Mouse (Mus musculus) frontal cortex, postnatal 36 days (tissue): Measurements from ENCODE around the gene Man1b1.
A peak's percentile ranks its signal among the peaks of the same experiment; 100 is the strongest.

ENCODE experiments used
- DNase-seq, 2 experiments: peaks; one replicate each; pipeline ENCODE4 v3.0.0; 2022; ENCODE audit warnings: low spot score in 2 of 2

The Man1b1 gene

GRCm38 (mm10) chr2:25332286-25333160, at the start of gene Man1b1:
Gene Man1b1, plus strand, starts transcription at chr2:25332338.
- DNase-seq = peak; percentile 100

- DNase-seq = no peak
These were observed 46.6 kb upstream of the Man1b1 start for GRCm38 (mm10) chr2:25285551-25285950.

GRCm38 (mm10) chr2:25286314-25286713, 45.8 kb upstream of the Man1b1 start:
- no peak for DNase-seq

- DNase-seq = no peak
These were observed 45.1 kb upstream of the Man1b1 start for GRCm38 (mm10) chr2:25286837-25287636.

GRCm38 (mm10) chr2:25287927-25288649, 44.0 kb upstream of the Man1b1 start, which contains the start of gene Tmem210:
Gene Tmem210, plus strand, starts transcription at chr2:25288145.
- no peak for DNase-seq

GRCm38 (mm10) chr2:25288734-25289345, 43.3 kb upstream of the Man1b1 start:
- no peak for DNase-seq

- no peak for DNase-seq
These were observed 42.5 kb upstream of the Man1b1 start, which contains the start of gene Lrrc26 for GRCm38 (mm10) chr2:25289651-25290050. Gene Lrrc26, plus strand, starts transcription at chr2:25289915.

- DNase-seq = peak; percentile 75 to 80
These were observed 41.9 kb upstream of the Man1b1 start for GRCm38 (mm10) chr2:25290101-25290815.

- peak in 1 of 2 experiments; percentile 36 for DNase-seq
These were observed 41.4 kb upstream of the Man1b1 start for GRCm38 (mm10) chr2:25290816-25291130.

GRCm38 (mm10) chr2:25291184-25292053, 40.7 kb upstream of the Man1b1 start:
- no peak for DNase-seq

GRCm38 (mm10) chr2:25292054-25292544, 40.0 kb upstream of the Man1b1 start:
- peak in 1 of 2 experiments; percentile 57 for DNase-seq

- peak in 1 of 2 experiments; percentile 71 for DNase-seq
These were observed 39.3 kb upstream of the Man1b1 start for GRCm38 (mm10) chr2:25292856-25293255.

GRCm38 (mm10) chr2:25293706-25294105, 38.4 kb upstream of the Man1b1 start:
- DNase-seq = no peak

- DNase-seq = no peak
These were observed 35.0 kb upstream of the Man1b1 start for GRCm38 (mm10) chr2:25297093-25297492.

- no peak for DNase-seq
These were observed 34.1 kb upstream of the Man1b1 start for GRCm38 (mm10) chr2:25298046-25298445.

- no peak for DNase-seq
These were observed 28.7 kb upstream of the Man1b1 start for GRCm38 (mm10) chr2:25303452-25303851.

GRCm38 (mm10) chr2:25303931-25304656, 28.0 kb upstream of the Man1b1 start:
- DNase-seq = no peak

- no peak for DNase-seq
These were observed 27.2 kb upstream of the Man1b1 start for GRCm38 (mm10) chr2:25304657-25305541.
